Mouse (Mus musculus) intestine, embryonic 15.5 days (tissue): ENCODE data around the gene Ppp2ca. TPM values are rescaled to one million over a fixed set of nuclear protein-coding genes. Genes with fewer than 3 reads are reported as not detected.
A peak's percentile ranks its signal among the peaks of the same experiment; 100 is the strongest.

Experiments
- ATAC-seq: fragments of 200-750 bp; cut with Nextera tagmentation; 2 replicates; pipeline ENCODE4 v1.8.0; 2017; ENCODE audit warnings: moderate TSS enrichment, moderate library complexity
- H3K27ac ChIP-seq: fragments of 300-500 bp; sonication (generic); 2 replicates; pipeline ENCODE4 v1.5.1; 2015; ENCODE audit warnings: mild to moderate bottlenecking, inconsistent platforms
- H3K27me3 ChIP-seq: fragments of 300-500 bp; sonication (generic); replicated peaks from 2 replicates; pipeline ENCODE4 v1.6.1; 2015; ENCODE audit warnings: inconsistent platforms
- H3K36me3 ChIP-seq: fragments of 300-500 bp; sonication (generic); 2 replicates; pipeline ENCODE4 v1.6.1; 2015; ENCODE audit warnings: inconsistent platforms
- H3K4me1 ChIP-seq: fragments of 300-500 bp; sonication (generic); replicated peaks from 2 replicates; pipeline ENCODE4 v1.6.1; 2015; ENCODE audit warnings: inconsistent platforms
- H3K4me2 ChIP-seq: fragments of 300-500 bp; sonication (generic); replicated peaks from 2 replicates; pipeline ENCODE4 v1.6.1; 2015; ENCODE audit warnings: mild to moderate bottlenecking, inconsistent platforms
- H3K4me3 ChIP-seq: fragments of 300-500 bp; sonication (generic); replicated peaks from 2 replicates; pipeline ENCODE4 v1.5.1; 2015; ENCODE audit warnings: inconsistent platforms
- H3K9ac ChIP-seq: fragments of 300-500 bp; sonication (generic); 2 replicates; pipeline ENCODE4 v1.6.1; 2015; ENCODE audit warnings: inconsistent platforms
- H3K9me3 ChIP-seq: fragments of 300-500 bp; sonication (generic); 2 replicates; pipeline ENCODE4 v1.6.1; 2016; ENCODE audit warnings: inconsistent platforms
- WGBS: fragments of 180-500 bp; shearing (Covaris S2); methylation state at CpG from one replicate; pipeline ENCODE4 v1.1.7; 2015; 5-methylcytosine and 5-hydroxymethylcytosine counted together
- polyA plus RNA-seq: library from polyadenylated mRNA; unstranded; fragments of >200 nt; fragmentation: Nextera tagmentation; extraction: Ambion mirVana; gene quantifications from 2 replicates; pipeline ENCODE4 v1.2.1, GENCODE M21; 2015

The Ppp2ca gene
- polyA plus RNA-seq, 1 experiment from 2014 or later = 69.3 TPM

DNA sequence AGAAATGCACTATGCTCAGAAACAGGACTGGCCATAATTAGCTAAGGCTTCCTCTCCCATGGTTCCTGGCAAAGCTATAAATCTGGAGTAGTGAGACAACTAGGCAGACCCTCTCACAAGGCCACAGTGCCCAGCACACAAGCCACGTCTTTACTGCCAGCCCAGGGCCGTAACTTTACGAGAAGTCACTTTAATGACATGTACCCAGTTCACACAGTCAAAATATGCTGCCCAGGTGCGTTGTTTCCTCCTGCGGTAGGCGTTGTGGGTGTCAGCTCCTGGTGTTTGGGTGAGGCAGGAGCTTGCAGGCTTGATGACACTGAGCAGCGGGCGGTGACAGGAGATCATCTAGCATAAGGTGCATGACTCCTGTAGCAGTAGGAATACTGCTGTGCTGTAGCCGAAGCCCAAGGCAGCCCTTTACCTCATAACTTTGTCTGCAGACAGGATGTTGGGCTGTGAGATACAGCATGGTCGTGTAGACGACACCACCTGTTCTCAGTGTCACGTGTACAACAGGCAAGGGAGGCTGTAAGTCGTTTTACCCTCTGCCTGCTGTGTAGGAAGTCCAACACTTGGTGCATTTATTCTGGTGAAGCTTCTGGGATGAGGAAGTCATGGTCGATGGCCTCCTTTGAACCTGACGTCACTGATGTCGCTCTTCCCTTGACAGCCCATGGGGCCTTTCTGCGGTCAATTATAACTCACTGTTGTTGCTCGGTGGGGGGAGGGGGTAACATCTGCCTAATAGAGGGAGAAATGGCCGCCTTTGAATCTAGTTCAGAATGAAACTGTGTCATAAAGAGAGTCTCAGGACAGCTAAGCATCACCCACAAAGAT is 22.5 kb upstream of the Ppp2ca start:
- Histone ChIP-seq H3K36me3 (no peaks in the 10 kb centered on the region), H3K27ac (no peak overlapping the region), H3K4me2 (no peak overlapping the region), H3K4me1 (0 out of 2 replicates have a peak, but pooled peaks cover 3% of the 10 kb centered on the region), H3K4me3 (no peak overlapping the region), H3K9me3 (no peaks in the 10 kb centered on the region), H3K27me3 (no peaks in the 10 kb centered on the region), H3K9ac (no peak overlapping the region)
- ATAC-seq = no peak
- WGBS = 60% methylated on average over 19 of the region's 19 CpGs

DNA sequence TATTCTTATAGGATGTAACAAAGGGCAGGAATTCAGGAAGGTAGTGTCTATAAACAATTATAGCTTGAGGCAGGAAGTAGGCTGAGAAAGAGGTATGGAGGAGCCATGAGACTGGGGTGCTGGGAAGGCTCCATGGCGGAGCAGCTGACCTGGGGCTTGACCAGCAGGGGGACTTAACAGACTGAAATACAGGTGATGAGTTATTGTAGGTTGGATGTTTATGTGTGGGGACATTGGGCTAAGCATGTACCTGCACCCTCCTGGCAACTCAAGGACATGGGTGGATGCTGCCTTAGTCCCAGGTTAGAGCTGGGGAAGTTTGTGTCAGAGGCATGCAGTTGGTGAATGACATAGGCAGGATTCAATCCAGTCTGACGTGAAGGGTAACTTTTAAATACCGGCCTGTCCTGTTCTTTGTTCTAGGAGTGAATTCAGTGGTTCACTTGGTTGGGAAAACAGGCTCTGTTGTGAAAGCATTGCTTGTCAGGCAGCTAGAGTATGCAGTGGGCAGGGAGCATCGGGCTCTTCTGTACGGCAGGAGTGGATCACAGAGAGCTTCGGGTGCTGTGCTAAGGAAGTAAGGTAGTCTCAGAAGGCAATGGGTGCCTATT is 21.6 kb upstream of the Ppp2ca start:
- Histone ChIP-seq H3K4me1 (0 out of 2 replicates have a peak, but pooled peaks cover 3% of the 10 kb centered on the region), H3K9ac (no peak overlapping the region), H3K4me3 (no peak overlapping the region), H3K27me3 (no peaks in the 10 kb centered on the region), H3K36me3 (no peaks in the 10 kb centered on the region), H3K27ac (no peak overlapping the region), H3K4me2 (no peak overlapping the region), H3K9me3 (no peaks in the 10 kb centered on the region)
- ATAC-seq = no peak
- WGBS = 80% methylated on average over 6 of the region's 6 CpGs

DNA sequence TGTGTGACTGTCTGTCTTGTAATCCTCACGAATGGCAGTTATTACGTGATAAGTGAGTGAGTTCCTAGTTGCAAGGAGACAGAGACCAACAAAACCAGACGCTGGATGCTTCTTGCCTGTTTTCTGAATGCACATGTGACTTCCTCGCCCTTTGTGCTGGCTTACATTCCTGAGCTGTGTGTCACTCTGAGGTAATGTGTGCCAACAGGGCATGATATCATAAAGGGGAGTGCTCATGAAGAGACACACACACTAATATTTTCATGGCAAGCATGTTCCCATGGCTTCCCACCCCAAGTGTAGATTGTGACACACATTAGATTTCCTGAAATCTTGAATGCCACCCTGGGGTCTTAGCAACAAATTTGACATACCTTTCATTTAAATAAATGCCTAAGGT is 20.5 kb upstream of the Ppp2ca start:
- Histone ChIP-seq H3K27me3 (no peaks in the 10 kb centered on the region), H3K36me3 (no peaks in the 10 kb centered on the region), H3K9me3 (no peaks in the 10 kb centered on the region), H3K27ac (no peak overlapping the region), H3K9ac (no peak overlapping the region), H3K4me3 (no peak overlapping the region), H3K4me2 (no peak overlapping the region), H3K4me1 (0 out of 2 replicates have a peak, but pooled peaks cover 3% of the 10 kb centered on the region)
- 66% methylated on average over 4 of the region's 4 CpGs for WGBS
- ATAC-seq = no peak

DNA sequence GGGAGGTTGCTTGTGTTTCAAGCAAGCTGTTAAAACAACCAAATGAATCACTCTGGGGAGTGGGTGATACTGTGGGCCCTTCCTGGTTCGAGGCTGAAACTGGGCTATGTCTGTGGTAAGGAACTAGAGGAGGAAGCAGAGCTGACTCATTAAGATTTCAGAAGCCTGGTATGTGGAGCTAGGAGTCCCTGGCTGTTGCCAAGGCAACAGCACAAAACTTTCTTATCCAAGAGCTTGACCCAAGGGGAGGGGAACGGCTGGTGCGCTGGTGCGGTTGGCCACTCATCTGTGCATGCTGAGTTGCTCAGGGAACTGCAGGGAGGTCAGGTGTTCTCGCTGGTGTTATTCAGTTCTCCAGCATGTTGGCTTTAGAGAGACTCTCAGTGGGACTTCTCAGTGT is 18.5 kb upstream of the Ppp2ca start:
- Histone ChIP-seq H3K36me3 (no peaks in the 10 kb centered on the region), H3K27ac (no peak overlapping the region), H3K9ac (no peak overlapping the region), H3K27me3 (no peaks in the 10 kb centered on the region), H3K9me3 (no peaks in the 10 kb centered on the region), H3K4me2 (no peak overlapping the region), H3K4me3 (no peak overlapping the region), H3K4me1 (no peaks in the 10 kb centered on the region)
- ATAC-seq = peak; percentile 69
- 27% methylated on average over 5 of the region's 5 CpGs for WGBS

DNA sequence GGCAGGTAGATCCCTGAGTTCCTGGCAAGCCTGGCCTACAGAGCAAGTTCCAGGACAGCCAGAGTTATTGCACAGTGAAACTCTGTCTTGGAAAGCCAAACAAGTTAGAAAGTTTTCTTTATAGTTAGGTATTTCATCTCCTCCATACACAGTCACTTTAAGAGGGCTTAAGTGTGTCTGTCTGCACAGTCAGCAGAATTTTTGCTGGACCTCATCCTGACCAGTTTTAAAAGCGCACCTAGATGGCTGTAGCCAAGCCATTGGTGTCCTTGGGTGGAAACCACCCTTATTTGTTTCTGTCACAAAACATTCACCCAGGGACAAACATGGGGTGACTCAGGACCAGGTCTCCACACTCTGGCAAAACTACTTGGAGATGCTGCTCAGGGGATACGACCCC is 17.8 kb upstream of the Ppp2ca start:
- no peaks in the 10 kb centered on the region for H3K4me1 ChIP-seq
- H3K36me3 ChIP-seq = no peaks in the 10 kb centered on the region
- no peak overlapping the region for H3K27ac ChIP-seq
- H3K4me3 ChIP-seq = no peak overlapping the region
- no peak overlapping the region for H3K9ac ChIP-seq
- no peak for ATAC-seq
- H3K4me2 ChIP-seq = no peak overlapping the region
- H3K9me3 ChIP-seq = no peaks in the 10 kb centered on the region
- 92% methylated on average over 2 of the region's 2 CpGs for whole genome bisulfite sequencing
- no peaks in the 10 kb centered on the region for H3K27me3 ChIP-seq

DNA sequence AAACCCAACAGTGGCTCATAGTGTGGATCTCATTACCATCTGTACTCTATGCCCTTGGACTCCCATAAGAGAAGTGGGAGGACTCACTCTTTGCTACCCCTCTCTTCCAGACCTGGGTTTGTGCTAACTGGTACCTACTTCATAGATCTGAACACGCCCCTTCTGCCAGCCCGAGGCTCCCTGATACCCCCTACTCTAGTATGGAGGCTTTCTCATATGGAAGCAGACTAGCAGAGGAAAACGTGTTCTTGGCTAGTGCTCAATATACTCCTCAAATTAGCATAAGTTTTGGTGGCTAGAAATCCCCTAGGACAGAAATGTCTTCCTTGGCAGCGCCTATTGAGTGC is 12.7 kb upstream of the Ppp2ca start:
- H3K9ac ChIP-seq = no peak overlapping the region
- 44% methylated on average over 4 of the region's 4 CpGs for WGBS
- no peak overlapping the region for H3K4me3 ChIP-seq
- H3K4me1 ChIP-seq = peaks cover 7% of the 10 kb centered on the region; the same call in 1 of the 2 replicates
- no peak for ATAC-seq
- H3K36me3 ChIP-seq = no peaks in the 10 kb centered on the region
- no peaks in the 10 kb centered on the region for H3K9me3 ChIP-seq
- H3K27me3 ChIP-seq = no peaks in the 10 kb centered on the region
- peak overlapping the region; percentile 17; the same call in 1 of the 2 replicates for H3K4me2 ChIP-seq
- H3K27ac ChIP-seq = no peak overlapping the region

DNA sequence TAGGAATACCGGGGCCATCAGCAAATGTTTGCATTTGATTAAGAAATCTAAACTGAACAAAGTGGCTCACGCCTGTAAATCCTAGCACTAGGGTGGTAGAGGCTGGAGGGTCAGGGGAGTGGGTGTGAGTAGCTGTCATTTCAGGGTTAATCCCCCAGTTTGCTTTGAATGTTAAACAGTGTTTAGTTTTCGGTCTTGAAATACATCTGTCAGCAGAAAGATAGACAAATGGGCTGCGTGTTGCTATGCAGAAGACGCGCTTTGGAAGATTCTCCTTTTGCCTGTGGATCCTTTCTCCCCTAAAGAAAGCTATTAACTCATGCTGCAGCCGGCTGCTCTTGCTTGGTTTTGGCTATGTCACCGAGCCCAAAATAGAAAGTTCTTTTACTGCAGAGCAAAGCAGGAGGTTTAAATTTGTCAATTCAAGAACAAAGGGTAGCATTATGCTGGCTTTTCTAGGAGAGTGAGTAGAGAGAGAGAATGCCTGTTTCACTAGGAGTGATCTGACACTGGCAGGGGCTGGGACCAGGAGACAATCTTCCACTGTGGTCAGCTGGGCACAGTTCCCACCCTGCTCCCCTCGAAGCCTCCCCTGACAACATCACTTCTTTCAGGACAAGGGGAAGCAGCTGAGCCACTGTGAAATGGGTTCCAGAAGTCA is 12.1 kb upstream of the Ppp2ca start:
- Histone ChIP-seq H3K9me3 (no peaks in the 10 kb centered on the region), H3K27ac (peak overlapping the region; percentile 28), H3K27me3 (no peaks in the 10 kb centered on the region), H3K36me3 (no peaks in the 10 kb centered on the region), H3K9ac (no peak overlapping the region), H3K4me1 (peaks cover 7% of the 10 kb centered on the region; the same call in 1 of the 2 replicates), H3K4me3 (no peak overlapping the region), H3K4me2 (peak overlapping the region; percentile 17; the same call in 1 of the 2 replicates)
- WGBS = 29% methylated on average over 9 of the region's 9 CpGs
- no peak for ATAC-seq

DNA sequence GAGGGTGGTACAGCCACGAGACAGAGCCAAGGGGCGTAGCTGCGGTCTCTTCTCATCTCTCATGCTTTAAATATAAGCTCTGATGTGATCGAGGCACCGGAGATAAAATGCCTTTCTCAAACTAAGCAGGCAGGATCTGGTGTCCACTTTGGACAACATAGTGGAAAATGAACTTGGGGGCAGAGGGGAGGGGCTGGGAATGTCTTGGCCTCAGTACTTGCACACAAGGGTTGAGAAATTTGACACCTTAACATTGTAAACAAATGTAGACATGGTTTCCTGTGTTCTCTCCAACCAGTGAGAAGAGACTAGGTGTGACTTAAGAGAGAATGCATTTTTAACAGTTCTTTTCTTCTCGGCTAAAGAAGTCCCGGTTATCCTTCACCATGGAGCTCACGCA is 9.2 kb upstream of the Ppp2ca start:
- H3K9me3 ChIP-seq = no peaks in the 10 kb centered on the region
- H3K27me3 ChIP-seq = no peaks in the 10 kb centered on the region
- H3K27ac ChIP-seq = no peak overlapping the region
- ATAC-seq = no peak
- H3K4me3 ChIP-seq = no peak overlapping the region
- 52% methylated on average over 8 of the region's 8 CpGs for WGBS
- peaks cover 7% of the 10 kb centered on the region; the same call in 1 of the 2 replicates for H3K4me1 ChIP-seq
- H3K4me2 ChIP-seq = no peak overlapping the region
- H3K9ac ChIP-seq = no peak overlapping the region
- H3K36me3 ChIP-seq = no peaks in the 10 kb centered on the region

DNA sequence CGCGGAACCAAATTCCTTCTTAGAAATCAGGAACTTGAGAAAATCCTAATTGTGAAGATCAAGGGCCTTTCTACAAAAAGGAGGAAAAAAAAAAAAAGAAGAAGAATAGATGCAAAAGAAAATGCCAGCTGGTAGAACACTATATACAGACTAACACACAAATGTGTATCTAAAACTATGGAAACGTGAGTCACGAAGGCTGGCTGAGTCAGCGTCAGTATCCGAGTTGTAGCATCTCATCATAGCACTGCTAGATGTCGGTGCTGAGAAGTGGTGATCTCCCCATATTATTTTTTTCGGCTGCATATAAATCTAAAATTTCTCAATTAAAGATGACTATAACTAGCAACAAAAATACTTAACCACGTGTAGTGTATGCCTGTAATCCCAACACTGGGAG is 7.2 kb upstream of the Ppp2ca start:
- no peak for ATAC-seq
- 84% methylated on average over 9 of the region's 9 CpGs for WGBS

DNA sequence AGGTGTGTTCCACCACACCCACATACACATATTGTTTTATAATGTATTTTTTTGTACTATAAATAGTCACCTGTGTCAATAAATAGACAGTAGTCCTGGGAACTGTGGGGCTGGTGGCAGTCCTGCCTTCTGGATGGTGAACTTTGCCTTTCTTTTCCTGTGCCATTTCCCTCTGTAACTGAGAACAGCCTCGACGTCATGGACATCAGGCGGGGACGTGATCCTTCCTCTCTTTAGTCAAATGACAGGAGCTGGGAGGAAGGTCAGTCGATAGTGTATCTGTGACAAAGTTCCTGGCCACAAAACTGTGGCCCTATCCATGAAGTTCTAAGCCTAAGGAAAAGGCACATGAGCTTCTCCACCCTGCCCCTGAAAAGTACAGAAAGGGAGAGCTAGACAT is 3.9 kb upstream of the Ppp2ca start:
- H3K9me3 ChIP-seq = no peaks in the 10 kb centered on the region
- 0 out of 2 replicates have a peak overlapping the region, but pooled peaks have one; percentile 13 for H3K27ac ChIP-seq
- ATAC-seq = no peak
- WGBS = 56% methylated on average over 5 of the region's 5 CpGs
- no peaks in the 10 kb centered on the region for H3K27me3 ChIP-seq
- H3K4me2 ChIP-seq = no peak overlapping the region
- no peaks in the 10 kb centered on the region for H3K36me3 ChIP-seq
- H3K4me1 ChIP-seq = peaks cover 12% of the 10 kb centered on the region
- no peak overlapping the region for H3K4me3 ChIP-seq
- no peak overlapping the region for H3K9ac ChIP-seq

More for the DNA sequence above, 7.2 kb upstream of the Ppp2ca start:
- Histone ChIP-seq H3K4me1 (peaks cover 9% of the 10 kb centered on the region; the same call in 1 of the 2 replicates), H3K27ac (no peak overlapping the region), H3K4me2 (no peak overlapping the region), H3K9ac (no peak overlapping the region), H3K36me3 (no peaks in the 10 kb centered on the region), H3K4me3 (no peak overlapping the region), H3K9me3 (no peaks in the 10 kb centered on the region), H3K27me3 (no peaks in the 10 kb centered on the region)

DNA sequence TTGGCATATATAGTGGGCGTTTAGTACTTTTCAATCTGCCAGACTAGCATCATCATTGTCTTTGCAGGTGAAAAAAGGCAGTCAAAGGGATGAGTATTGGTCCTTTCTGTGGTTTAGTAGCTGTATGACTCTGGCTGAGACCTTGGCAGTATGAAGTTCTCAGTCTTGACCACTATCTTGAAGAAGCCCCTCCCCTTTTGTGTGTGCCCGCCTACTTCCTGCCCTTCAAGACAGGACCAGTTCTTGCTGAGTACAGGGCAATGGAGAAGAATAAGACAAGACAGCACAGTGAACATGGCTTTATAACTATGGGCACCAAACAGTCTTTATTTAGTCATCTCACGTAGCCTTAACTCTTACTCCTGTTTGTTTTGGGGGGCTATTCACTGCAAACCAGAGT is 1.5 kb upstream of the Ppp2ca start:
- no peak overlapping the region for H3K4me3 ChIP-seq
- no peak overlapping the region for H3K9ac ChIP-seq
- H3K27ac ChIP-seq = no peak overlapping the region
- no peaks in the 10 kb centered on the region for H3K9me3 ChIP-seq
- H3K27me3 ChIP-seq = no peaks in the 10 kb centered on the region
- H3K4me2 ChIP-seq = no peak overlapping the region
- peaks cover 18% of the 10 kb centered on the region for H3K4me1 ChIP-seq
- H3K36me3 ChIP-seq = no peaks in the 10 kb centered on the region
- ATAC-seq = no peak
- WGBS = 72% methylated on average over 3 of the region's 3 CpGs

DNA sequence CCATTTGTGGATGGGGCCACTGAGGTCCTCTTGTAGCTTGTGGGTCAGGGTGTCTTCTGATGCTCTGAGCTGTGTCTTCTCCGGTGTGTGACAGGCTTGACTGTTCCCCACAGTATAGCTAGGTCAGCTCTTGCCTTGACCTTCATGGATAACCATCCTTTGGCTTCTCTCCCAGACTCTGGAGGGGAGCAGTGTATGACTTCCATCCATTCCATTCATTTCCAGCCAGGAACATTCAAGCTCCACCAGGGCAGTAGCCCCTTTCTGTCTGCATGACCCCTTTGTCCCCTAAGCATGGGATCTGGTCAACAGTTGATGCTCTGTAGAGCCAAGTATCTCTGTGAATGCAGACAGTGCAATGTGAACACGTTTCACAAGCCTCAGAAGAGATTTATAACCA is 885 bp upstream of the Ppp2ca start:
- Histone ChIP-seq H3K9me3 (no peaks in the 10 kb centered on the region), H3K36me3 (no peaks in the 10 kb centered on the region), H3K4me2 (peak overlapping the region; percentile 86), H3K4me1 (peaks cover 18% of the 10 kb centered on the region), H3K4me3 (no peak overlapping the region), H3K9ac (no peak overlapping the region), H3K27me3 (no peaks in the 10 kb centered on the region), H3K27ac (peak overlapping the region; percentile 100; the same call in 1 of the 2 replicates)
- WGBS = 71% methylated on average over 2 of the region's 2 CpGs
- no peak for ATAC-seq
